Mouse (Mus musculus) spleen, embryonic (tissue): ENCODE measurements around the gene Acot1.

Experiments used
- CTCF ChIA-PET: fragments of 350-600 bp; sonication (Branson Sonifier 250); formaldehyde crosslinking; loops from one replicate; lab custom pipeline; 2022; lab: Charles Lee

Acot1 gene

GRCm38 (mm10) chr12:84062336-84062735 lies 53.0 kb downstream of the Acot1 start:
- CTCF ChIA-PET: no interaction called here

- CTCF ChIA-PET: no interaction called here
These were observed 53.9 kb downstream of the Acot1 start for GRCm38 (mm10) chr12:84063228-84063627.

GRCm38 (mm10) chr12:84063833-84064232 lies 54.5 kb downstream of the Acot1 start:
- CTCF ChIA-PET: no interaction called here

GRCm38 (mm10) chr12:84064621-84065020 lies 55.3 kb downstream of the Acot1 start:
- CTCF ChIA-PET: no interaction called here

GRCm38 (mm10) chr12:84067752-84068151 lies 58.5 kb downstream of the Acot1 start:
- CTCF ChIA-PET: no interaction called here
